Mouse (Mus musculus): ENCODE results near the gene Rec8.

Gene Rec8

GRCm38 (mm10) chr14:55617822-55618221, at the start of gene Rec8:
Rec8 (plus strand) TSS chr14:55618037.
- DNase-seq (ENCODE audit: low spot score in 2 of 2), result no peak

- no peak for DNase-seq (ENCODE audit: low spot score in 2 of 2)
Measured at GRCm38 (mm10) chr14:55570588-55570987, 47.2 kb upstream of the Rec8 start.

GRCm38 (mm10) chr14:55571760-55572159, 46.1 kb upstream of the Rec8 start:
- DNase-seq (ENCODE audit: low spot score in 2 of 2), result no peak

- DNase-seq (ENCODE audit: low spot score in 2 of 2), result no peak
Measured at GRCm38 (mm10) chr14:55575302-55575701, 42.5 kb upstream of the Rec8 start, which contains the start of gene Fitm1. Fitm1 (plus strand) TSS chr14:55575617.

GRCm38 (mm10) chr14:55575711-55576110, 42.1 kb upstream of the Rec8 start:
- DNase-seq (ENCODE audit: low spot score in 2 of 2), result no peak

GRCm38 (mm10) chr14:55576376-55576775, 41.5 kb upstream of the Rec8 start:
- no peak for DNase-seq (ENCODE audit: low spot score in 2 of 2)

GRCm38 (mm10) chr14:55577871-55578667, 39.8 kb upstream of the Rec8 start, which contains the start of gene Psme1:
Psme1 (plus strand) TSS chr14:55578123.
- DNase-seq (ENCODE audit: low spot score in 2 of 2), result peak; percentile 81 to 82

- no peak for DNase-seq (ENCODE audit: low spot score in 2 of 2)
Measured at GRCm38 (mm10) chr14:55578668-55579269, 39.1 kb upstream of the Rec8 start.

- DNase-seq (ENCODE audit: low spot score in 2 of 2), result no peak
Measured at GRCm38 (mm10) chr14:55579511-55580496, 38.0 kb upstream of the Rec8 start.

GRCm38 (mm10) chr14:55580731-55581130, 37.1 kb upstream of the Rec8 start:
- DNase-seq (ENCODE audit: low spot score in 2 of 2), result no peak

- DNase-seq (ENCODE audit: low spot score in 2 of 2), result no peak
Measured at GRCm38 (mm10) chr14:55581981-55582681, 35.7 kb upstream of the Rec8 start.

- no peak for DNase-seq (ENCODE audit: low spot score in 2 of 2)
Measured at GRCm38 (mm10) chr14:55584303-55584701, 33.5 kb upstream of the Rec8 start.

GRCm38 (mm10) chr14:55584702-55585565, 32.9 kb upstream of the Rec8 start, which contains the start of gene Emc9:
Emc9 (minus strand) TSS chr14:55585302.
- DNase-seq (ENCODE audit: low spot score in 2 of 2), result peak in 1 of 2 experiments; percentile 37

- no peak for DNase-seq (ENCODE audit: low spot score in 2 of 2)
Measured at GRCm38 (mm10) chr14:55585566-55585960, 32.3 kb upstream of the Rec8 start.

GRCm38 (mm10) chr14:55586149-55586548, 31.7 kb upstream of the Rec8 start:
- DNase-seq (ENCODE audit: low spot score in 2 of 2), result no peak

GRCm38 (mm10) chr14:55589271-55589670, 28.6 kb upstream of the Rec8 start:
- no peak for DNase-seq (ENCODE audit: low spot score in 2 of 2)

- DNase-seq (ENCODE audit: low spot score in 2 of 2), result no peak
Measured at GRCm38 (mm10) chr14:55589771-55590448, 27.9 kb upstream of the Rec8 start.

- DNase-seq (ENCODE audit: low spot score in 2 of 2), result peak; percentile 58 to 71
Measured at GRCm38 (mm10) chr14:55590748-55591330, 27.0 kb upstream of the Rec8 start, which contains the start of gene Psme2. Psme2 (minus strand) TSS chr14:55591113.

- DNase-seq (ENCODE audit: low spot score in 2 of 2), result peak; percentile 75 to 80
Measured at GRCm38 (mm10) chr14:55591331-55591891, 26.4 kb upstream of the Rec8 start, which contains the start of gene Rnf31. Rnf31 (plus strand) TSS chr14:55591708.
